Mouse (Mus musculus) lung, embryonic 14.5 days (tissue): Measurements from ENCODE around the gene Gsk3a. TPM values are rescaled to one million over a fixed set of nuclear protein-coding genes. Genes with fewer than 3 reads are reported as not detected.

Source experiments
- ATAC-seq: fragments of 200-750 bp; cut with Nextera tagmentation; 2 replicates; pipeline ENCODE4 v1.8.0; 2017; ENCODE audit warnings: mild to moderate bottlenecking, moderate TSS enrichment, moderate library complexity; ENCODE audit not compliant: insufficient read depth
- DNase-seq: peaks from one replicate; pipeline ENCODE4 v3.0.0-alpha.2; 2015
- H3K27ac ChIP-seq: fragments of 300-500 bp; sonication (generic); 2 replicates; pipeline ENCODE4 v1.5.1; 2014; ENCODE audit warnings: low read depth, mild to moderate bottlenecking, moderate library complexity
- H3K27me3 ChIP-seq: fragments of 300-500 bp; sonication (generic); 2 replicates; pipeline ENCODE4 v1.6.1; 2014; ENCODE audit warnings: low read length, control low read depth; ENCODE audit not compliant: insufficient read depth
- H3K36me3 ChIP-seq: fragments of 300-500 bp; sonication (generic); 2 replicates; pipeline ENCODE4 v1.6.1; 2014; ENCODE audit warnings: control low read depth; ENCODE audit not compliant: insufficient read depth
- H3K4me1 ChIP-seq: fragments of 300-500 bp; sonication (generic); 2 replicates; pipeline ENCODE4 v1.6.1; 2014; ENCODE audit warnings: antibody characterized with exemption, control low read depth; ENCODE audit not compliant: insufficient read depth
- H3K4me2 ChIP-seq: fragments of 300-500 bp; sonication (generic); 2 replicates; pipeline ENCODE4 v1.6.1; 2014; ENCODE audit warnings: mild to moderate bottlenecking
- H3K4me3 ChIP-seq: fragments of 300-500 bp; sonication (generic); 2 replicates; pipeline ENCODE4 v1.5.1; 2014; ENCODE audit warnings: low read depth, low read length
- H3K9ac ChIP-seq: fragments of 300-500 bp; sonication (generic); 2 replicates; pipeline ENCODE4 v1.6.1; 2014
- H3K9me3 ChIP-seq: fragments of 300-500 bp; sonication (generic); 2 replicates; pipeline ENCODE4 v1.6.1; 2016; ENCODE audit warnings: low read depth, low read length, control low read depth
- CTCF ChIP-seq: IDR thresholded peaks from 2 replicates; pipeline ENCODE4 v1.5.1; 2016; ENCODE audit warnings: antibody characterized with exemption, low read depth
- WGBS: fragments of 180-500 bp; shearing (Covaris S2); extraction: QIAGEN DNeasy Blood & Tissue Kit; methylation state at CpG from one replicate; pipeline ENCODE4 v1.1.7; 2014; 5-methylcytosine and 5-hydroxymethylcytosine counted together
- polyA plus RNA-seq: library from polyadenylated mRNA; unstranded; fragments of >200 nt; fragmentation: Nextera tagmentation; extraction: Ambion mirVana; gene quantifications from 2 replicates; pipeline ENCODE4 v1.2.1, GENCODE M21; 2014

Gene Gsk3a
- polyA plus RNA-seq: 14.6 and 14.9 TPM in 2 replicates

- no peaks in the 10 kb centered on the region for H3K9me3 ChIP-seq
- DNase-seq: peak; percentile 99
- peak within 1 kb of the TSS; percentile 98 for H3K9ac ChIP-seq
- peak within 1 kb of the TSS; percentile 84 for H3K4me2 ChIP-seq
- H3K4me1 ChIP-seq: no peaks in the 10 kb centered on the region
- H3K36me3 ChIP-seq: peaks cover 39% of the 10 kb centered on the region
- peak within 1 kb of the TSS; percentile 97 for H3K4me3 ChIP-seq
- ATAC-seq: peak; percentile 85
- no peaks in the 10 kb centered on the region for H3K27me3 ChIP-seq
- TF ChIP-seq CTCF: no peak
- H3K27ac ChIP-seq: peak within 1 kb of the TSS; percentile 69
- under 1% methylated on average over 76 of the region's 76 CpGs for WGBS
Measured at GRCm38 (mm10) chr7:25237249-25238014, at the start of gene Gsk3a. TSS of gene Gsk3a (minus strand) at chr7:25237851.

DNA sequence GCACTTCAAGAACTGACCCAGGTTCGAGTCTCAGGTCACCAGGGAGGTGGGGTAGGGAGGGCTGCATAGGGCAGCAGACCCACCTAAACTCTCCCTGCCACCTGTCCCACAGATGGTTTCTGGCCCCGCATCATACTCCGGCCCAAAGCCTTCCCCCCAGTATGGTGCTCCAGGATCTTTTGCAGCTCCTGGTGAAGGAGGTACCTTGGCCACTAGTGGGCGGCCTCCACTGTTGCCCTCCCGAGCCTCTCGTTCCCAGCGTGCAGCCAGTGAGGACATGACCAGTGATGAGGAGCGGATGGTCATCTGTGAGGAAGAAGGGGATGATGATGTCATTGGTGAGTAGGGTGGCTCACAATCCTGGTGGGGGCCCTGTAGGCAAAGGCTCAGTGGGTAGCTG, 49.3 kb upstream of the Gsk3a start:
- no peak overlapping the region for H3K4me2 ChIP-seq
- H3K27ac ChIP-seq: no peak overlapping the region
- 78% methylated on average over 8 of the region's 8 CpGs for WGBS
- ATAC-seq: no peak
- H3K9me3 ChIP-seq: no peaks in the 10 kb centered on the region
- no peak overlapping the region for H3K4me3 ChIP-seq
- H3K9ac ChIP-seq: no peak overlapping the region
- peaks cover 6% of the 10 kb centered on the region for H3K4me1 ChIP-seq
- no peak for DNase-seq
- no peak; the same call in 1 of the 2 replicates for TF ChIP-seq CTCF
- no peaks in the 10 kb centered on the region for H3K27me3 ChIP-seq
- peaks cover 74% of the 10 kb centered on the region for H3K36me3 ChIP-seq

- Histone ChIP-seq H3K4me1 (peaks cover 15% of the 10 kb centered on the region), H3K27ac (no peak overlapping the region), H3K4me2 (no peak overlapping the region), H3K9me3 (no peaks in the 10 kb centered on the region), H3K36me3 (peaks cover 61% of the 10 kb centered on the region), H3K27me3 (no peaks in the 10 kb centered on the region), H3K4me3 (no peak overlapping the region), H3K9ac (no peak overlapping the region)
- WGBS: 89% methylated on average over 20 of the region's 20 CpGs
- TF ChIP-seq CTCF: no peak
- ATAC-seq (no peak), DNase-seq (no peak)
Measured at GRCm38 (mm10) chr7:25285511-25286238, 48.0 kb upstream of the Gsk3a start.

GRCm38 (mm10) chr7:25284766-25285165, 47.1 kb upstream of the Gsk3a start:
- Histone ChIP-seq H3K4me2 (no peak overlapping the region), H3K4me3 (no peak overlapping the region), H3K9ac (no peak overlapping the region), H3K36me3 (peaks cover 52% of the 10 kb centered on the region), H3K4me1 (peaks cover 24% of the 10 kb centered on the region), H3K27me3 (no peaks in the 10 kb centered on the region), H3K27ac (no peak overlapping the region), H3K9me3 (no peaks in the 10 kb centered on the region)
- DNase-seq (no peak), ATAC-seq (no peak)
- WGBS: 52% methylated on average over 5 of the region's 5 CpGs
- no peak for TF ChIP-seq CTCF

- Histone ChIP-seq H3K4me3 (peak overlapping the region; percentile 76), H3K36me3 (peaks cover 46% of the 10 kb centered on the region), H3K4me2 (peak overlapping the region; percentile 93), H3K9me3 (no peaks in the 10 kb centered on the region), H3K4me1 (peaks cover 27% of the 10 kb centered on the region), H3K27me3 (no peaks in the 10 kb centered on the region), H3K9ac (peak overlapping the region; percentile 75), H3K27ac (peak overlapping the region; percentile 26; the same call in 1 of the 2 replicates)
- no peak for TF ChIP-seq CTCF
- 50% methylated on average over 2 of the region's 2 CpGs for WGBS
- ATAC-seq: no peak
- DNase-seq: no peak
Measured at GRCm38 (mm10) chr7:25284171-25284570, 46.5 kb upstream of the Gsk3a start.

- WGBS: 8% methylated on average over 5 of the region's 5 CpGs
- peaks cover 40% of the 10 kb centered on the region for H3K36me3 ChIP-seq
- H3K9ac ChIP-seq: peak overlapping the region; percentile 75
- peaks cover 27% of the 10 kb centered on the region for H3K4me1 ChIP-seq
- H3K9me3 ChIP-seq: no peaks in the 10 kb centered on the region
- peak overlapping the region; percentile 93 for H3K4me2 ChIP-seq
- no peaks in the 10 kb centered on the region for H3K27me3 ChIP-seq
- no peak for ATAC-seq
- peak; percentile 40 for DNase-seq
- H3K27ac ChIP-seq: peak overlapping the region; percentile 99
- peak overlapping the region; percentile 76 for H3K4me3 ChIP-seq
- TF ChIP-seq CTCF: no peak
Measured at GRCm38 (mm10) chr7:25283637-25284036, 46.0 kb upstream of the Gsk3a start.

DNA sequence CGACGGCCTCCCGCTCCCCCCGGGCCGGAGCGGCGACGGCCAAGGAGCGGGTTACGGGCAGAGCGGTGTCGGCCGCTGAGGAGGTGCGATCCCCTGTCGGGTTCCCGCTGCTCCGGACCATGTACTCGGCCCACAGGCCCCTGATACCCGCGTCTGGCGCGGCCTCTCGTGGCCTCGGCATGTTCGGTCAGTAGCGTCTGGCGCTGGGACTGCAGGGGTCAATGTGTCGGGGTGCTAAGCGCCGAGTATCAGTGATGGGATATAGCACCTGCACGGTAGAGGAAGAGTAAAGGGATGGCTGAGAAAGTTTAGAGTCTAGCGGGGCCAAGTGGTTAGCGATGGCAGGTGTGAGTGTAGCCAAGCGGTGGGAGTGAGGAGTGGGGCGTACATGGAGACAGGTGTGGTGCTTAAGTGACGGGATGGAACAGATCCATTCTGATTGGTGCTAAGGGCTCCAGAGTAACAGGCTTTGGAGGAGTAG, 45.1 kb upstream of the Gsk3a start:
- Histone ChIP-seq H3K4me1 (peaks cover 27% of the 10 kb centered on the region), H3K27me3 (no peaks in the 10 kb centered on the region)
- WGBS: under 1% methylated on average over 31 of the region's 36 CpGs

More for the DNA sequence above, 45.1 kb upstream of the Gsk3a start:
- peaks cover 32% of the 10 kb centered on the region for H3K36me3 ChIP-seq
- no peak for ATAC-seq
- H3K9me3 ChIP-seq: no peaks in the 10 kb centered on the region
- DNase-seq: peak; percentile 58
- H3K9ac ChIP-seq: peak overlapping the region; percentile 75
- H3K27ac ChIP-seq: peak overlapping the region; percentile 99
- peak overlapping the region; percentile 93 for H3K4me2 ChIP-seq
- H3K4me3 ChIP-seq: peak overlapping the region; percentile 76
- TF ChIP-seq CTCF: peak; percentile 38
